1 mouse cellular context compared by ENCODE assay signal in the genomic region with DNA sequence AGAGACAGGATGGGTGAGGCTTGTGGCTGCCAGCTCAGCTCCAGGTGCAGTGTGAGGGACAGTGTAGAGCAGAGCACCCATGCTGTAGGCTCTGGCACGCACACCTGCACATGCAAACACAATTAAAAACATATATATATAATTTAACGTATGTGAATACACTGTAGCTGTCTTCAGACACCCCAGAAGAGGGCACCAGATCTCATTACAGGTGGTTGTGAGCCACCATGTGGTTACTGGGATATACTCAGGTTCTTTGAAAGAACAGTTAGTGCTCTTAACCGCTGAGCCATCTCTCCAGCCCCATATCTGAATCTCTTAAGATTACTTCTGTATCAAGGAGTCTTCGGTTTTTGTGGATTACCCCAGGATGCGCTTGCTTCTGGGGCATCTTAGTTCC.
TF ChIP-seq lines count a peak whose summit lies in the region.

No protein-coding gene starts in this region.

TF ChIP-seq in ES-E14, 5 proteins besides CTCF, POLR2A, EP300 and RAD21 (continued from another document):
- TF ChIP-seq CHD2 (IDR thresholded peaks at IDR 0.05; ENCODE audit: low read depth, low read length) (no peak), ZC3H11A (IDR thresholded peaks at IDR 0.05; ENCODE audit: borderline replicate concordance, low read depth, low read length) (no peak), HCFC1 (IDR thresholded peaks at IDR 0.05; ENCODE audit: borderline replicate concordance, insufficient read depth, low read length) (no peak), ZNF384 (IDR thresholded peaks at IDR 0.05; ENCODE audit: low read depth, low read length) (no peak)
